Mouse (Mus musculus) stomach, embryonic 14.5 days (tissue): ENCODE data around the gene Hes6. TPM values are rescaled to one million over a fixed set of nuclear protein-coding genes. Genes with fewer than 3 reads are reported as not detected.

Experiments
- ATAC-seq: fragments of 200-750 bp; cut with Nextera tagmentation; 2 replicates; pipeline ENCODE4 v1.8.0; 2017; ENCODE audit warnings: low read depth, moderate TSS enrichment; ENCODE audit not compliant: insufficient number of reproducible peaks, insufficient read depth, low FRiP score
- H3K27ac ChIP-seq: fragments of 300-500 bp; sonication (generic); 2 replicates; pipeline ENCODE4 v1.5.1; 2014; ENCODE audit warnings: mild to moderate bottlenecking, low read length, moderate library complexity, mixed read lengths
- H3K27me3 ChIP-seq: fragments of 300-500 bp; sonication (generic); 2 replicates; pipeline ENCODE4 v1.6.1; 2014; ENCODE audit warnings: low read length, control low read depth, mixed read lengths; ENCODE audit not compliant: control insufficient read depth, insufficient read depth
- H3K36me3 ChIP-seq: fragments of 300-500 bp; sonication (generic); 2 replicates; pipeline ENCODE4 v1.6.1; 2014; ENCODE audit warnings: mild to moderate bottlenecking, control low read depth, low read length, moderate library complexity, mixed read lengths; ENCODE audit not compliant: control insufficient read depth, insufficient read depth
- H3K4me1 ChIP-seq: fragments of 300-500 bp; sonication (generic); 2 replicates; pipeline ENCODE4 v1.6.1; 2014; ENCODE audit warnings: low read length, control low read depth, mixed read lengths; ENCODE audit not compliant: control insufficient read depth, insufficient read depth
- H3K4me2 ChIP-seq: fragments of 300-500 bp; sonication (generic); replicated peaks from 2 replicates; pipeline ENCODE4 v1.6.1; 2014; ENCODE audit warnings: low read depth, low read length, control low read depth
- H3K4me3 ChIP-seq: fragments of 300-500 bp; sonication (generic); 2 replicates; pipeline ENCODE4 v1.5.1; 2014; ENCODE audit warnings: low read depth, low read length, control low read depth
- H3K9ac ChIP-seq: fragments of 300-500 bp; sonication (generic); replicated peaks from 2 replicates; pipeline ENCODE4 v1.6.1; 2014; ENCODE audit warnings: low read depth, mild to moderate bottlenecking, control low read depth, low read length, moderate library complexity, mixed read lengths
- H3K9me3 ChIP-seq: fragments of 300-500 bp; sonication (generic); 2 replicates; pipeline ENCODE4 v1.6.1; 2016; ENCODE audit warnings: low read depth, low read length, control low read depth; ENCODE audit not compliant: control insufficient read depth
- WGBS: fragments of 180-500 bp; shearing (Covaris S2); extraction: QIAGEN DNeasy Blood & Tissue Kit; methylation state at CpG from one replicate; pipeline ENCODE4 v1.1.7; 2014; 5-methylcytosine and 5-hydroxymethylcytosine counted together
- polyA plus RNA-seq: library from polyadenylated mRNA; unstranded; fragments of >200 nt; fragmentation: Nextera tagmentation; extraction: Ambion mirVana; gene quantifications from 2 replicates; pipeline ENCODE4 v1.2.1, GENCODE M21; 2014

Gene Hes6
- polyA plus RNA-seq, 1 experiment from 2014 or later, result 65.7 TPM

GRCm38 (mm10) chr1:91456301-91456801 lies 42.5 kb upstream of the Hes6 start:
- H3K27ac ChIP-seq, result peak overlapping the region; percentile 97
- peak overlapping the region; percentile 73 for H3K4me2 ChIP-seq
- H3K36me3 ChIP-seq, result no peaks in the 10 kb centered on the region
- H3K9me3 ChIP-seq, result no peaks in the 10 kb centered on the region
- H3K27me3 ChIP-seq, result no peaks in the 10 kb centered on the region
- H3K9ac ChIP-seq, result peak overlapping the region; percentile 23; the same call in 1 of the 2 replicates
- H3K4me1 ChIP-seq, result peaks cover 48% of the 10 kb centered on the region
- 17% methylated on average over 11 of the region's 11 CpGs for WGBS
- peak overlapping the region; percentile 9; the same call in 1 of the 2 replicates for H3K4me3 ChIP-seq
- peak; percentile 17; the same call in 1 of the 2 replicates for ATAC-seq

GRCm38 (mm10) chr1:91455661-91456161 lies 41.9 kb upstream of the Hes6 start:
- 21% methylated on average over 7 of the region's 7 CpGs for WGBS
- no peak for ATAC-seq
- Histone ChIP-seq H3K27me3 (no peaks in the 10 kb centered on the region), H3K36me3 (no peaks in the 10 kb centered on the region), H3K4me1 (peaks cover 48% of the 10 kb centered on the region), H3K4me3 (peak overlapping the region; percentile 9; the same call in 1 of the 2 replicates), H3K9me3 (no peaks in the 10 kb centered on the region), H3K4me2 (peak overlapping the region; percentile 73), H3K9ac (no peak overlapping the region), H3K27ac (peak overlapping the region; percentile 97)

GRCm38 (mm10) chr1:91454927-91455326 lies 41.1 kb upstream of the Hes6 start:
- no peaks in the 10 kb centered on the region for H3K36me3 ChIP-seq
- H3K9me3 ChIP-seq, result no peaks in the 10 kb centered on the region
- no peak overlapping the region for H3K4me3 ChIP-seq
- H3K4me1 ChIP-seq, result peaks cover 48% of the 10 kb centered on the region
- H3K27ac ChIP-seq, result peak overlapping the region; percentile 97
- 83% methylated on average over 3 of the region's 3 CpGs for WGBS
- H3K9ac ChIP-seq, result no peak overlapping the region
- ATAC-seq, result no peak
- no peaks in the 10 kb centered on the region for H3K27me3 ChIP-seq
- H3K4me2 ChIP-seq, result no peak overlapping the region

DNA sequence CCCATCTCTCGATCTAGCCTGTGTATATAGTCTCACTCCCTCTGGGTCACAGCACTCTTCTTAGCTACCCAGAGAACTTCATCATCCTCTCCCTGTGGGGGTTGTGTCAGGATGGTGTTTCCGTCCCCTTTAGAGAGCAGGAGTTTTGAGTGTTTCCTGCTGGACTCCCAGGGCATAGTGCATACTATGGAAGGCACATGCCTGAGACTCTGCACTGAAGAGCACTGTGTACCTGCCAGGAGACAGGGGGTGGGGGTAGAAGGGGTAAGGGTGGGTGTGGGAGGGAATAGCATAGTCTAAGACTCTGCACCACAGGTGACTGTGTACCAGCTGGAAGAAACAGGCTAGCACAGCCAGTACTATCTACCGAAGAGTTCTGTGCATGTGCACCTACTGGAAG lies 40.5 kb upstream of the Hes6 start:
- Histone ChIP-seq H3K9ac (no peak overlapping the region), H3K4me1 (peaks cover 48% of the 10 kb centered on the region), H3K9me3 (no peaks in the 10 kb centered on the region), H3K27me3 (no peaks in the 10 kb centered on the region), H3K4me3 (no peak overlapping the region), H3K27ac (no peak overlapping the region), H3K36me3 (0 out of 2 replicates have a peak, but pooled peaks cover under 1% of the 10 kb centered on the region), H3K4me2 (no peak overlapping the region)
- no peak for ATAC-seq
- WGBS, result 68% methylated on average over 3 of the region's 3 CpGs

- Histone ChIP-seq H3K4me2 (no peak overlapping the region), H3K4me1 (peaks cover 48% of the 10 kb centered on the region), H3K9ac (no peak overlapping the region), H3K9me3 (no peaks in the 10 kb centered on the region), H3K27me3 (no peaks in the 10 kb centered on the region), H3K27ac (no peak overlapping the region), H3K4me3 (no peak overlapping the region), H3K36me3 (peaks cover 5% of the 10 kb centered on the region; the same call in 1 of the 2 replicates)
- 65% methylated on average over 9 of the region's 9 CpGs for WGBS
- ATAC-seq, result no peak
Measured at GRCm38 (mm10) chr1:91453932-91454331, 40.1 kb upstream of the Hes6 start.

GRCm38 (mm10) chr1:91451547-91452084 lies 37.8 kb upstream of the Hes6 start:
- WGBS, result 54% methylated on average over 5 of the region's 5 CpGs
- Histone ChIP-seq H3K36me3 (peaks cover 10% of the 10 kb centered on the region), H3K4me2 (no peak overlapping the region), H3K4me1 (peaks cover 36% of the 10 kb centered on the region), H3K9me3 (peaks cover 6% of the 10 kb centered on the region; the same call in 1 of the 2 replicates), H3K9ac (no peak overlapping the region), H3K27ac (no peak overlapping the region), H3K4me3 (no peak overlapping the region), H3K27me3 (no peaks in the 10 kb centered on the region)
- ATAC-seq, result no peak

DNA sequence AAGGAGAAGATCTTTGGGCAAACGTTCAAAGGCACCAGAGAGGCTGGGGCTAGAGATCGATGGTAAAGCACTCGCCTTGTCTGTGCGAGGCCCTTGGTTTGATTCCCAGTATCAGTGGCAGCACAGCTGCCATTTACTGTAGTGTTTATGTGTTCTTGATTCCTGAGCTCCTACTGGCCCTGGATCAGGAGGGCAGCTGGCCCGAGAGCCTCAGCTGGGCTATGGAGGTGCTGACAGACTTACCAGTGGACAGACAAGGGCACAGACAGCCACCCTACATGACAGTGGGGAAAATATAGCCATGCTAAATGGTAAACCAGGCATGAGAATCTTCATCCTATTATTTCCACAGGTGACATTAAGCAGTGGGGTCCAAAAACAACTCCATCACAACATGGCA lies 37.0 kb upstream of the Hes6 start:
- no peak overlapping the region for H3K4me3 ChIP-seq
- no peak overlapping the region for H3K9ac ChIP-seq
- peaks cover 6% of the 10 kb centered on the region; the same call in 1 of the 2 replicates for H3K9me3 ChIP-seq
- no peaks in the 10 kb centered on the region for H3K27me3 ChIP-seq
- H3K36me3 ChIP-seq, result peaks cover 10% of the 10 kb centered on the region
- no peak for ATAC-seq
- H3K4me1 ChIP-seq, result peaks cover 28% of the 10 kb centered on the region
- no peak overlapping the region for H3K27ac ChIP-seq
- 80% methylated on average over 5 of the region's 5 CpGs for WGBS
- no peak overlapping the region for H3K4me2 ChIP-seq

- Histone ChIP-seq H3K4me2 (no peak overlapping the region), H3K4me1 (peaks cover 7% of the 10 kb centered on the region), H3K4me3 (no peak overlapping the region), H3K36me3 (peaks cover 14% of the 10 kb centered on the region), H3K27ac (no peak overlapping the region), H3K27me3 (no peaks in the 10 kb centered on the region), H3K9me3 (peaks cover 6% of the 10 kb centered on the region; the same call in 1 of the 2 replicates), H3K9ac (no peak overlapping the region)
- 72% methylated on average over 10 of the region's 10 CpGs for WGBS
- ATAC-seq, result peak; percentile 21; the same call in 1 of the 2 replicates
Measured at GRCm38 (mm10) chr1:91448688-91449087, 34.9 kb upstream of the Hes6 start.
